Mouse (Mus musculus) heart, adult 2 months (tissue): Measurements from ENCODE around the gene Cpne1.

Experiments
- CTCF ChIP-seq: fragments of 200-600 bp; IDR thresholded peaks from 2 replicates; pipeline ENCODE4 v1.8.1; 2022; ENCODE audit warnings: antibody characterized with exemption, mild to moderate bottlenecking, moderate library complexity
- POLR2A ChIP-seq: fragments of 200-500 bp; IDR thresholded peaks from 2 replicates; pipeline ENCODE4 v1.6.1; 2011; ENCODE audit warnings: mild to moderate bottlenecking, low read depth, low read length, control low read depth; ENCODE audit not compliant: insufficient read depth

DNA sequence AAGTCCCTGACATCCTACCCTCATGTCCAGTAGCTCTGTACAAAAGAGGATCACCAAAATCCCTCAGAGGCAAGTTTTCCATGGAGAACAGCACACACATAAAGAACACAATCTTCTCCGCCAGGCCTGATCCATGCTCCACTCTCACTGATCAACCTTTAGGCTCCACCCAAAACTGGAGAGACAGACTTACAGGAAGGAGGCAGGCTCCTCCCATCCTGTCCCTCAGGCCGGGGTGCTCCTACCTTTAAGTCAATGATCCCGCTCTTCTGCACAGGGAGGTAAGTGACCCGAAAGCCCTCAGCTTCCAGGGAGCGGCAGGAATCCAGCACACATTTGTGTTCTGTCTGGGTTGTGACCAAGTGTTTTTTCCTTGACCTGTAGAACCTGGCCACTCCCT, 22.4 kb upstream of the Cpne1 start:
- TF ChIP-seq POLR2A, result no peak
- no peak for TF ChIP-seq CTCF
